Mouse (Mus musculus): ENCODE data around the gene Tk1.

Tk1 gene

GRCm38 (mm10) chr11:117769683-117770047 is 56.2 kb downstream of the Tk1 start:
- DNase-seq (ENCODE audit: low spot score in 2 of 2): no peak

GRCm38 (mm10) chr11:117768725-117769682 is 56.9 kb downstream of the Tk1 start:
- DNase-seq (ENCODE audit: low spot score in 2 of 2): no peak

GRCm38 (mm10) chr11:117766275-117766674 is 59.6 kb downstream of the Tk1 start:
- no peak for DNase-seq (ENCODE audit: low spot score in 2 of 2)
